Mouse (Mus musculus) midbrain, embryonic 12.5 days (tissue): Measurements from ENCODE around the gene Ipo5. TPM values are rescaled to one million over a fixed set of nuclear protein-coding genes. Genes with fewer than 3 reads are reported as not detected.

Experiments
- ATAC-seq: fragments of 200-750 bp; cut with Nextera tagmentation; 2 replicates; pipeline ENCODE4 v1.8.0; 2017; ENCODE audit warnings: low read depth, moderate TSS enrichment, moderate library complexity; ENCODE audit not compliant: low FRiP score
- H3K27ac ChIP-seq: fragments of 300-500 bp; sonication (generic); replicated peaks from 2 replicates; pipeline ENCODE4 v1.5.1; 2016; ENCODE audit warnings: mild to moderate bottlenecking
- H3K27me3 ChIP-seq: fragments of 300-500 bp; sonication (generic); 2 replicates; pipeline ENCODE4 v1.6.1; 2016; ENCODE audit warnings: mild to moderate bottlenecking
- H3K36me3 ChIP-seq: fragments of 300-500 bp; sonication (generic); 2 replicates; pipeline ENCODE4 v1.6.1; 2016
- H3K4me1 ChIP-seq: fragments of 300-500 bp; sonication (generic); 2 replicates; pipeline ENCODE4 v1.6.1; 2016
- H3K4me2 ChIP-seq: fragments of 300-500 bp; sonication (generic); replicated peaks from 2 replicates; pipeline ENCODE4 v1.6.1; 2016; ENCODE audit warnings: mild to moderate bottlenecking, moderate library complexity
- H3K4me3 ChIP-seq: fragments of 300-500 bp; sonication (generic); 2 replicates; pipeline ENCODE4 v1.5.1; 2016; ENCODE audit warnings: mild to moderate bottlenecking
- H3K9ac ChIP-seq: fragments of 300-500 bp; sonication (generic); replicated peaks from 2 replicates; pipeline ENCODE4 v1.6.1; 2016; ENCODE audit warnings: mild to moderate bottlenecking, moderate library complexity
- H3K9me3 ChIP-seq: fragments of 300-500 bp; sonication (generic); 2 replicates; pipeline ENCODE4 v1.6.1; 2016; ENCODE audit warnings: mild to moderate bottlenecking
- WGBS: fragments of 180-500 bp; shearing (Covaris S2); methylation state at CpG from one replicate; pipeline ENCODE4 v1.1.7; 2016; 5-methylcytosine and 5-hydroxymethylcytosine counted together
- polyA plus RNA-seq: library from polyadenylated mRNA; unstranded; fragments of >200 nt; fragmentation: Nextera tagmentation; extraction: Ambion mirVana; gene quantifications from 2 replicates; pipeline ENCODE4 v1.2.1, GENCODE M21; 2016

Ipo5 gene
- polyA plus RNA-seq, 1 experiment from 2014 or later, result 112 TPM

DNA sequence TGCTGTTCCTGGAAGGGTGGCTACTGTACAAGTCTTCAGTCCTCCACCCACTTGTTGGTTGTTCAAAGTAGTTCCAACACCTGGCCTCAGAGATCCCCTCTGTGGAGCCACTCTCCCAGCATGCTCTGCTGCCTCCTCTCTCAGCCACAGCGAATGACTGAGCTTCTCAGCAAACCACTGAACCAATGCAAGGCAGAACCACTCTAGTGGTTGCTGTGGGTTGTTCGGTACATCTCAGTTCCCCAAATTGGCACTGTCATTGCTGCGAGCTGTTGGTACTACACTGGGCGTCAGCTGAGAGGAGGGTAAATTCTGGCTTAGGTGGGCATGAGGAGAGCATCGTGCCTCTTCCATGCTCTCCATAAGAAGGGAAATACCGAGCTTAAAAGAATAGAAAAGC, 56.0 kb downstream of the Ipo5 start:
- H3K36me3 ChIP-seq, result no peaks in the 10 kb centered on the region
- WGBS, result 93% methylated on average over 6 of the region's 6 CpGs
- no peak overlapping the region for H3K27ac ChIP-seq
- no peaks in the 10 kb centered on the region for H3K4me1 ChIP-seq
- no peak overlapping the region for H3K9ac ChIP-seq
- no peak overlapping the region for H3K4me3 ChIP-seq
- no peak for ATAC-seq
- no peak overlapping the region for H3K4me2 ChIP-seq
- H3K27me3 ChIP-seq, result no peaks in the 10 kb centered on the region
- H3K9me3 ChIP-seq, result no peaks in the 10 kb centered on the region

DNA sequence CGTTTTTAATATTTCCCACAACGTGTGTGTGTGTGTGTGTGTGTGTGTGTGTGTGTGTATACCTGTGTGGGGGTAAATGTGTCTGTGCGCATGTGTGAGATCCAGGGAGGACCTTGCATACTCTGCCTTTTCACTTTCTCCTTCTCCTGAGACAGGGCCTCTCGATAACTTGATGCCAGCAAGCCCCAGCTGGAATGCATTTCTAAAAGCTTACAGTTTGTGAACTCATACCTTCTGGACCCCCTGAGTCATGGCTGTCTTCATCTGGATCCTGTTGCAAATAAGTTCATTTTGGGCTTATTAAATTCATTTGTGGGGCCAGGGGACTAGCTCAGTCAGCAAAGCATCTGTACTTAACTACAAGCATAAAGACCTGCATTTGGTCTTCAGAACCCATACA, 57.7 kb downstream of the Ipo5 start:
- 94% methylated on average over 4 of the region's 4 CpGs for WGBS
- no peaks in the 10 kb centered on the region for H3K9me3 ChIP-seq

DNA sequence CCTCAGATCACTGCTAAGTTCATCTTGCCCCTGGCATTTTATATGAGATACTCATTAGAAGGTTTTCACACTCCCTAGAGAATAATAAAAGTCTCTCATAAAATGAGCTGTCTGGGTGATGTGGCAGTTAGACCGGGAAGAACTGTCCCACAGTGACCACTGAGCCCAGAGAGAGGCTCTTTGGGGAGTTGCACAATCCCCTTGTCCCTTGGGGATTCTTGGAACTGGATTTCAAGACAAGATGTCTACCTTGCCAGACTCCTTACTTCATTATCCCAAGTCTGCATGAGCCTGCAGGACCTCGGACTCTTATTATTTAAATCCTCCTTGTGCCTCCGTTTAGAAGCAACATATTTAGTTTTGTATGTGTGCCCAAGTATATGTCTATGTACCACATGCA, 58.6 kb downstream of the Ipo5 start:
- Histone ChIP-seq H3K4me1 (no peaks in the 10 kb centered on the region), H3K4me2 (no peak overlapping the region), H3K36me3 (no peaks in the 10 kb centered on the region), H3K4me3 (no peak overlapping the region), H3K27ac (no peak overlapping the region), H3K9me3 (no peaks in the 10 kb centered on the region), H3K27me3 (no peaks in the 10 kb centered on the region), H3K9ac (no peak overlapping the region)
- WGBS, result 89% methylated on average over 3 of the region's 3 CpGs
- no peak for ATAC-seq

More for the DNA sequence above, 57.7 kb downstream of the Ipo5 start:
- Histone ChIP-seq H3K27me3 (no peaks in the 10 kb centered on the region), H3K4me2 (no peak overlapping the region), H3K4me1 (no peaks in the 10 kb centered on the region), H3K27ac (no peak overlapping the region), H3K9ac (no peak overlapping the region), H3K4me3 (no peak overlapping the region), H3K36me3 (no peaks in the 10 kb centered on the region)
- ATAC-seq, result no peak

DNA sequence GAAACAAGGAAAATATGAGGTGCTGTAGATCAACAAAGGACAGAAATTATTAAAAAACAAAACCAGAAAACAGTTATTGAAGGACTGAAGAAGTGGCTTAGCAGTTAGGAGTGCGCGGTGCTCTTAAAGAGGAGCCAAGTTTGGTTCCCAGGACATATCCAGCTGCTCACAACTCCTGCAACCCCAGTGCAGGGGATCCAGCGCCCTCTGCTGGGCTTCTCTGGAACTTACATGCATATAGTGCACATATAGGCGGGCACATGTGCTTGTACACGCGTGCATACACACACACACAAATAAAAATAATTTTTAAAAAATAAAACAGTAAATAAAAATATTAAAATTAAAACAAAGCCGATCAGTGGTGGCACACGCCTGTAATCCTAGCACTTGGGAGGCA, 59.6 kb downstream of the Ipo5 start:
- Histone ChIP-seq H3K9ac (no peak overlapping the region), H3K9me3 (no peaks in the 10 kb centered on the region), H3K4me3 (no peak overlapping the region), H3K4me1 (no peaks in the 10 kb centered on the region), H3K27me3 (no peaks in the 10 kb centered on the region), H3K4me2 (no peak overlapping the region), H3K36me3 (no peaks in the 10 kb centered on the region), H3K27ac (no peak overlapping the region)
- ATAC-seq, result no peak
- 79% methylated on average over 8 of the region's 8 CpGs for WGBS

DNA sequence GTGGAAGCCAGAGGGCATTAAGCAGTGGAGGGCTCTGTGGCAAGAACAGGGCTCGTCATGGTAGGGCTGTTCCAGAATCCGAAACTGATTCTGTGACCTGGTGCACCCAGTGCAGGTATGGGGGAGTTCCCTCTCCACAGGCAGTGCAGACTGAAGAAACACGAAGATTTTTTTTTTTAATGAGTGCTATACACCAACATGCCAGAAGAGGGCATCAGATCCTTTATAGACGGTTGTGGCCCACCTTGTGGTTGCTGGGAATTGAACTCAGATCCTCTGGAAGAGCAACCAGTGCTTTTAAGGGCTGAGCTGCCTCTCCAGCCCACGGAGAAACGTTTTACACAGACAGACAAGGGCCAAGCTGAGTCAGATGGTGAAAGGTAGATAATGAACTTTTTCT, 60.3 kb downstream of the Ipo5 start:
- H3K27me3 ChIP-seq, result no peaks in the 10 kb centered on the region
- H3K4me3 ChIP-seq, result no peak overlapping the region
- no peak overlapping the region for H3K9ac ChIP-seq
- no peaks in the 10 kb centered on the region for H3K4me1 ChIP-seq
- no peaks in the 10 kb centered on the region for H3K9me3 ChIP-seq
- 74% methylated on average over 6 of the region's 6 CpGs for WGBS
- no peak overlapping the region for H3K4me2 ChIP-seq
- no peak for ATAC-seq
- no peak overlapping the region for H3K27ac ChIP-seq
- no peaks in the 10 kb centered on the region for H3K36me3 ChIP-seq

DNA sequence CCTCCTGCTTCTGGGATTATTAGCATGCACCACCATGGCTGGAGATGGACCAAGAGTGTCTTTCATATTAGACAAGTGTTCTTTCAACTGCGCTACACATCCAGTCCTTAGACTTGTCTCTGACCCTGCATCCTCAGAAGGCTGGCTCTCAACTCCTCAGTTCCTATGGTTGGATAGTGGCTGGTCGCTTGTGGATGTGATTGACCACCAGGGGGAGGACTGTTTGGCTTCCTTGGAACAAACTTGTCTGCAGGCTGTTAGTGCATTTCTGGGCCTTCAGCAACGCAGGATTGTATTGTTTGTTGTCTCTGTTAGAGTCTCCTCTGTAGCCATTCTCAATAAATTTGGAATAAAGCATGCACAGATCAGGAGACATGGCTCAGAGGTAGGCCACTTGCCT, 68.5 kb downstream of the Ipo5 start:
- no peak for ATAC-seq
- WGBS, result 52% methylated on average over 3 of the region's 3 CpGs

DNA sequence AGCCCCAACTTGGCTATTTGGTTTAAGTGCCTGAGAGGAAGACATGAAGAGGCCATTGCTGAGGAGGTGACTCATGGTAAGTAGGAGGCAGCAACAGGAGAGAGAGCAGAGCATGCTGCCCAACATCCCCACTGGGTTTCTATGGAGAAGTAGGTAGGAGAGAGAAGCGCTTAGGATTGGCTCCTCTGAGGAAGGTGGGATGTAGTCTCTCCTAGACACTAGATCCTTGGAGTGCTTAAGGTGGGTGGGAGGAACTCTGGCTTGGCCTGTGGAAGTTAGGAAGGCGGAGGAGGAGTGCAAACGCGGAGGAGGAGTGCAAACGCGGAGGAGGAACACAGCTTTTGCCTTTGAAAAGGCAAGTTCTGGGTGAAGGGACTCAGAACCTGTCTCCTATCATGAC, 78.1 kb downstream of the Ipo5 start:
- Histone ChIP-seq H3K27me3 (no peaks in the 10 kb centered on the region), H3K4me1 (no peaks in the 10 kb centered on the region), H3K4me3 (no peak overlapping the region), H3K9me3 (no peaks in the 10 kb centered on the region), H3K36me3 (no peaks in the 10 kb centered on the region), H3K9ac (no peak overlapping the region), H3K27ac (no peak overlapping the region), H3K4me2 (no peak overlapping the region)
- WGBS, result 59% methylated on average over 6 of the region's 6 CpGs
- ATAC-seq, result no peak

More for the DNA sequence above, 68.5 kb downstream of the Ipo5 start:
- Histone ChIP-seq H3K36me3 (no peaks in the 10 kb centered on the region), H3K9me3 (no peaks in the 10 kb centered on the region), H3K9ac (no peak overlapping the region), H3K27me3 (no peaks in the 10 kb centered on the region), H3K4me2 (no peak overlapping the region), H3K27ac (no peak overlapping the region), H3K4me3 (no peak overlapping the region), H3K4me1 (no peaks in the 10 kb centered on the region)

Other genes with a start within 250 kb of the Ipo5 start
- gene Farp1, start 124.0 kb downstream of the Ipo5 start, polyA plus RNA-seq, result 26.5 and 27.2 TPM in 2 replicates